16 mouse cellular contexts compared by ENCODE assay signal in genomic region chr11:40397453-40398104, GRCm38 (mm10).
DNase-seq lines count a peak whose midpoint lies in the region; ATAC-seq and TF ChIP-seq lines count a peak whose summit lies in the region.
"Had no signal": no experiment of that assay in that cellular context is flagged by ENCODE, and none has a peak within 500 bp of the region (broad histone marks: within the 10 kb centered on the region; RNA-seq: fewer than 3 reads in every experiment).

No protein-coding gene starts in this region.

- H3K27me3 ChIP-seq in CH12.LX (replicated peaks), result no peaks in the 10 kb centered on the region
- no peaks in the 10 kb centered on the region for H3K27me3 ChIP-seq in forebrain, postnatal 0 days (ENCODE audit: insufficient read depth, low read length)
- H3K27me3 ChIP-seq in midbrain, embryonic 13.5 days, result no peaks in the 10 kb centered on the region
- no peaks in the 10 kb centered on the region for H3K27me3 ChIP-seq in intestine, embryonic 16.5 days (replicated peaks; ENCODE audit: control insufficient read depth, insufficient read depth, low read length)
- H3K27me3 ChIP-seq: intestine, embryonic 15.5 days; stomach, embryonic 15.5 days had no signal

- peak; percentile 53; the same call in 1 of the 2 replicates for ATAC-seq in forebrain, postnatal 0 days
- peak; percentile 77 for ATAC-seq in midbrain, embryonic 13.5 days
- no peak for ATAC-seq in intestine, embryonic 16.5 days
- ATAC-seq: intestine, embryonic 15.5 days; liver, postnatal 0 days had no signal

- H3K4me1 ChIP-seq in CH12.LX (ENCODE audit: control insufficient read depth in 1 of 2, insufficient read depth in 2 of 2), result peaks cover under 1 to 13% of the 10 kb centered on the region in 2 experiments; a peak in 3 of 4 replicates
- H3K4me1 ChIP-seq in forebrain, postnatal 0 days (ENCODE audit: insufficient read depth), result peaks cover 5% of the 10 kb centered on the region; the same call in 1 of the 2 replicates
- peaks cover 27% of the 10 kb centered on the region for H3K4me1 ChIP-seq in midbrain, embryonic 13.5 days (replicated peaks)
- H3K4me1 ChIP-seq in intestine, embryonic 16.5 days (ENCODE audit: control insufficient read depth, insufficient read depth, low read length), result no peaks in the 10 kb centered on the region
- H3K4me1 ChIP-seq: intestine, embryonic 15.5 days; stomach, embryonic 15.5 days had no signal

- no peak overlapping the region for H3K9ac ChIP-seq in CH12.LX (ENCODE audit: insufficient read depth, low read depth)
- H3K9ac ChIP-seq in forebrain, postnatal 0 days, result no peak overlapping the region
- no peak overlapping the region for H3K9ac ChIP-seq in midbrain, embryonic 13.5 days (replicated peaks)
- H3K9ac ChIP-seq in intestine, embryonic 16.5 days (ENCODE audit: low read depth, low read length), result no peak overlapping the region
- H3K9ac ChIP-seq: intestine, embryonic 15.5 days; limb, embryonic 13.5 days; liver, postnatal 0 days; stomach, embryonic 15.5 days had no signal

- dilution Hi-C loops in CH12.LX (cut with MboI; ENCODE audit: extremely low pct_ligation_motif_present, extremely low pct_unique_long_range_greater_than_20kb, low sequenced_read_pairs), result no loop called here

- no peaks in the 10 kb centered on the region for H3K79me2 ChIP-seq in CH12.LX (replicated peaks; ENCODE audit: control insufficient read depth, extremely low read depth, insufficient read depth, poor library complexity, severe bottlenecking)

- in situ Hi-C loops in CH12.LX (cut with MboI; ENCODE audit: low pct_ligation_motif_present, low pct_unique_long_range_greater_than_20kb, low sequenced_read_pairs), result no loop called here

- no peak for TF ChIP-seq CTCF in CH12.LX (conservative IDR thresholded peaks at IDR 0.05 in 1 of 2, IDR thresholded peaks at IDR 0.05 in 1 of 2; ENCODE audit: low read depth in 2 of 2, low read length in 2 of 2)
- TF ChIP-seq CTCF in forebrain, postnatal 0 days (IDR thresholded peaks at IDR 0.05; ENCODE audit: low read depth), result no peak

- 24% methylated on average over 9 of the region's 9 CpGs for WGBS in forebrain, postnatal 0 days
- 33% methylated on average over 9 of the region's 9 CpGs for WGBS in midbrain, embryonic 13.5 days
- WGBS in intestine, embryonic 16.5 days, result 78% methylated on average over 9 of the region's 9 CpGs

- DNase-seq in 3T3-L1 (ENCODE audit: low read depth, low spot score) (peak; percentile 17), CH12.LX (ENCODE audit: extremely low read depth) (no peak)
- peak; percentile 16 for DNase-seq in forebrain, postnatal 0 days
- DNase-seq in cerebellum, postnatal 4 days (ENCODE audit: low spot score in 2 of 2), result no peak
- no peak for DNase-seq in cerebellum, adult 11 months
- DNase-seq: adrenal gland, adult 2 months; cerebellum, postnatal 10 days; liver, postnatal 0 days; lung, postnatal 36 days; thymus, postnatal 25 days had no signal

- TF ChIP-seq RAD21 in CH12.LX (IDR thresholded peaks at IDR 0.05; ENCODE audit: low read depth, low read length), result no peak

- H3K9me3 ChIP-seq in CH12.LX (replicated peaks; ENCODE audit: low read length), result no peaks in the 10 kb centered on the region
- no peaks in the 10 kb centered on the region for H3K9me3 ChIP-seq in forebrain, postnatal 0 days (ENCODE audit: low read length)
- H3K9me3 ChIP-seq in midbrain, embryonic 13.5 days, result no peaks in the 10 kb centered on the region
- H3K9me3 ChIP-seq in intestine, embryonic 16.5 days (ENCODE audit: control insufficient read depth, low read length), result no peaks in the 10 kb centered on the region
- H3K9me3 ChIP-seq: intestine, embryonic 15.5 days; limb, embryonic 13.5 days; stomach, embryonic 15.5 days had no signal

- H3K27ac ChIP-seq in CH12.LX (ENCODE audit: insufficient read depth, low read depth), result no peak overlapping the region
- no peak overlapping the region for H3K27ac ChIP-seq in forebrain, postnatal 0 days (ENCODE audit: low read depth, low read length)
- no peak overlapping the region for H3K27ac ChIP-seq in midbrain, embryonic 13.5 days
- H3K27ac ChIP-seq in intestine, embryonic 16.5 days (ENCODE audit: low read length), result no peak overlapping the region
- H3K27ac ChIP-seq: intestine, embryonic 15.5 days; kidney, postnatal 0 days; limb, embryonic 13.5 days; stomach, embryonic 15.5 days had no signal

- H3K36me3 ChIP-seq in CH12.LX (replicated peaks in 1 of 2; ENCODE audit: control insufficient read depth in 1 of 2, insufficient read depth in 1 of 2, low read length in 1 of 2), result no peaks in the 10 kb centered on the region
- no peaks in the 10 kb centered on the region for H3K36me3 ChIP-seq in forebrain, postnatal 0 days (ENCODE audit: insufficient read depth)
- H3K36me3 ChIP-seq in midbrain, embryonic 13.5 days, result no peaks in the 10 kb centered on the region
- H3K36me3 ChIP-seq in intestine, embryonic 16.5 days (ENCODE audit: control insufficient read depth, insufficient read depth, low read length), result no peaks in the 10 kb centered on the region
- H3K36me3 ChIP-seq: intestine, embryonic 15.5 days; limb, embryonic 13.5 days; stomach, embryonic 15.5 days had no signal

- no peak for TF ChIP-seq EP300 in CH12.LX (IDR thresholded peaks at IDR 0.05; ENCODE audit: low read length)

- H3K4me2 ChIP-seq in CH12.LX (ENCODE audit: insufficient read depth, low read depth, poor library complexity, severe bottlenecking), result no peak overlapping the region
- no peak overlapping the region for H3K4me2 ChIP-seq in forebrain, postnatal 0 days (ENCODE audit: low read depth)
- H3K4me2 ChIP-seq in midbrain, embryonic 13.5 days (replicated peaks), result 0 out of 2 replicates have a peak overlapping the region, but pooled peaks have one; percentile 7
- no peak overlapping the region for H3K4me2 ChIP-seq in intestine, embryonic 16.5 days (ENCODE audit: low read depth, low read length)
- H3K4me2 ChIP-seq: intestine, embryonic 15.5 days; limb, embryonic 13.5 days; stomach, embryonic 15.5 days had no signal

- H3K4me3 ChIP-seq in CH12.LX (replicated peaks in 1 of 3; ENCODE audit: low read depth in 2 of 3, low read length in 2 of 3, poor library complexity in 1 of 3), result no peak overlapping the region
- H3K4me3 ChIP-seq in forebrain, postnatal 0 days (ENCODE audit: low read depth, low read length), result no peak overlapping the region
- no peak overlapping the region for H3K4me3 ChIP-seq in midbrain, embryonic 13.5 days (replicated peaks)
- no peak overlapping the region for H3K4me3 ChIP-seq in intestine, embryonic 16.5 days (ENCODE audit: low read length)
- H3K4me3 ChIP-seq: intestine, embryonic 15.5 days; limb, embryonic 13.5 days; stomach, embryonic 15.5 days had no signal

- no peak for TF ChIP-seq POLR2A in CH12.LX (IDR thresholded peaks at IDR 0.05; ENCODE audit: low read depth, low read length)

TF ChIP-seq in CH12.LX, 34 proteins besides CTCF, POLR2A, EP300 and RAD21:
- TF ChIP-seq MAZ (IDR thresholded peaks at IDR 0.05; ENCODE audit: low read depth, low read length), result no peak
- no peak for TF ChIP-seq ETS1 (conservative IDR thresholded peaks at IDR 0.05; ENCODE audit: low read depth, low read length)
- no peak for TF ChIP-seq BHLHE40 (IDR thresholded peaks at IDR 0.05; ENCODE audit: low read depth, low read length)
- no peak for TF ChIP-seq MXI1 (IDR thresholded peaks at IDR 0.05; ENCODE audit: low read depth, low read length)
- no peak for TF ChIP-seq MAX (IDR thresholded peaks at IDR 0.05; ENCODE audit: low read length)
- no peak for TF ChIP-seq IRF4 (IDR thresholded peaks at IDR 0.05; ENCODE audit: low read depth, low read length)
- TF ChIP-seq ZC3H11A (IDR thresholded peaks at IDR 0.05; ENCODE audit: low read depth, low read length), result no peak
- peak; percentile 67 for TF ChIP-seq ZNF384 (IDR thresholded peaks at IDR 0.05; ENCODE audit: low read depth, low read length)
- no peak for TF ChIP-seq PAX5 (IDR thresholded peaks at IDR 0.05; ENCODE audit: low read length)

Comparison
In these comparisons a context has a peak if more than half of its experiments do, and no peak if none do; other contexts are left out.
1. DNase-seq: peak in 3T3-L1 (single experiment) and forebrain, postnatal 0 days (single experiment); none in CH12.LX (single experiment), cerebellum, postnatal 4 days (0 of 2) and cerebellum, adult 11 months (single experiment).